Mouse (Mus musculus) limb, embryonic 12.5 days (tissue): Measurements from ENCODE around the gene Exoc3l4. TPM values are rescaled to one million over a fixed set of nuclear protein-coding genes. Genes with fewer than 3 reads are reported as not detected.

Source experiments
- ATAC-seq: fragments of 200-750 bp; cut with Nextera tagmentation; 2 replicates; pipeline ENCODE4 v1.8.0; 2017; ENCODE audit warnings: low read depth, moderate TSS enrichment; ENCODE audit not compliant: insufficient number of reproducible peaks, insufficient read depth, low FRiP score, low TSS enrichment
- H3K27ac ChIP-seq: fragments of 300-500 bp; sonication (generic); 2 replicates; pipeline ENCODE4 v1.5.1; 2016; ENCODE audit warnings: mild to moderate bottlenecking, moderate library complexity
- H3K27me3 ChIP-seq: fragments of 300-500 bp; sonication (generic); 2 replicates; pipeline ENCODE4 v1.6.1; 2016; ENCODE audit warnings: mild to moderate bottlenecking, moderate library complexity
- H3K36me3 ChIP-seq: fragments of 300-500 bp; sonication (generic); 2 replicates; pipeline ENCODE4 v1.6.1; 2016; ENCODE audit warnings: mild to moderate bottlenecking, moderate library complexity
- H3K4me1 ChIP-seq: fragments of 300-500 bp; sonication (generic); replicated peaks from 2 replicates; pipeline ENCODE4 v1.6.1; 2016
- H3K4me2 ChIP-seq: fragments of 300-500 bp; sonication (generic); 2 replicates; pipeline ENCODE4 v1.6.1; 2016; ENCODE audit warnings: mild to moderate bottlenecking, moderate library complexity
- H3K4me3 ChIP-seq: fragments of 300-500 bp; sonication (generic); replicated peaks from 2 replicates; pipeline ENCODE4 v1.5.1; 2016; ENCODE audit warnings: mild to moderate bottlenecking
- H3K9ac ChIP-seq: fragments of 300-500 bp; sonication (generic); replicated peaks from 2 replicates; pipeline ENCODE4 v1.6.1; 2016; ENCODE audit warnings: mild to moderate bottlenecking, moderate library complexity
- H3K9me3 ChIP-seq: fragments of 300-500 bp; sonication (generic); 2 replicates; pipeline ENCODE4 v1.6.1; 2016; ENCODE audit warnings: mild to moderate bottlenecking, moderate library complexity
- WGBS: fragments of 180-500 bp; shearing (Covaris S2); methylation state at CpG from one replicate; pipeline ENCODE4 v1.1.7; 2016; 5-methylcytosine and 5-hydroxymethylcytosine counted together
- polyA plus RNA-seq: library from polyadenylated mRNA; unstranded; fragments of >200 nt; fragmentation: Nextera tagmentation; extraction: Ambion mirVana; gene quantifications from 2 replicates; pipeline ENCODE4 v1.2.1, GENCODE M21; 2016

The Exoc3l4 gene
- polyA plus RNA-seq, 1 experiment from 2014 or later: 5.6 TPM

- Histone ChIP-seq H3K9ac (no peak overlapping the region), H3K4me2 (peak overlapping the region; percentile 62), H3K36me3 (no peaks in the 10 kb centered on the region), H3K4me3 (peak overlapping the region; percentile 38), H3K9me3 (no peaks in the 10 kb centered on the region), H3K27ac (peak overlapping the region; percentile 78), H3K27me3 (peaks cover 67% of the 10 kb centered on the region), H3K4me1 (peaks cover 36% of the 10 kb centered on the region)
- WGBS: 13% methylated on average over 12 of the region's 12 CpGs
- ATAC-seq: peak; percentile 10; the same call in 1 of the 2 replicates
Observed at GRCm38 (mm10) chr12:111412581-111413284, 4.1 kb upstream of the Exoc3l4 start.

GRCm38 (mm10) chr12:111413300-111413699, 3.5 kb upstream of the Exoc3l4 start:
- Histone ChIP-seq H3K4me3 (peak overlapping the region; percentile 38), H3K4me2 (peak overlapping the region; percentile 62), H3K4me1 (peaks cover 37% of the 10 kb centered on the region), H3K27me3 (peaks cover 67% of the 10 kb centered on the region), H3K36me3 (no peaks in the 10 kb centered on the region), H3K27ac (peak overlapping the region; percentile 78), H3K9ac (no peak overlapping the region), H3K9me3 (no peaks in the 10 kb centered on the region)
- peak; percentile 78 for ATAC-seq
- WGBS: 2% methylated on average over 21 of the region's 21 CpGs

- Histone ChIP-seq H3K36me3 (no peaks in the 10 kb centered on the region), H3K27ac (no peak overlapping the region), H3K9me3 (no peaks in the 10 kb centered on the region), H3K27me3 (peaks cover 91% of the 10 kb centered on the region), H3K4me3 (no peak overlapping the region), H3K4me1 (peaks cover 18% of the 10 kb centered on the region), H3K9ac (no peak overlapping the region), H3K4me2 (no peak overlapping the region)
- ATAC-seq: no peak
- WGBS: 67% methylated on average over 5 of the region's 5 CpGs
Observed at GRCm38 (mm10) chr12:111419918-111420317, 3.1 kb downstream of the Exoc3l4 start.

GRCm38 (mm10) chr12:111420946-111421709, 4.3 kb downstream of the Exoc3l4 start:
- no peak for ATAC-seq
- Histone ChIP-seq H3K27me3 (peaks cover 97% of the 10 kb centered on the region), H3K9me3 (no peaks in the 10 kb centered on the region), H3K4me1 (peaks cover 26% of the 10 kb centered on the region), H3K4me3 (no peak overlapping the region), H3K27ac (no peak overlapping the region), H3K9ac (no peak overlapping the region), H3K4me2 (no peak overlapping the region), H3K36me3 (no peaks in the 10 kb centered on the region)
- 56% methylated on average over 7 of the region's 7 CpGs for WGBS

- no peaks in the 10 kb centered on the region for H3K36me3 ChIP-seq
- peaks cover 14% of the 10 kb centered on the region for H3K4me1 ChIP-seq
- no peak overlapping the region; the same call in 1 of the 2 replicates for H3K4me3 ChIP-seq
- H3K9ac ChIP-seq: no peak overlapping the region
- ATAC-seq: no peak
- no peak overlapping the region; the same call in 1 of the 2 replicates for H3K4me2 ChIP-seq
- H3K9me3 ChIP-seq: no peaks in the 10 kb centered on the region
- peaks cover 98% of the 10 kb centered on the region for H3K27me3 ChIP-seq
- WGBS: 29% methylated on average over 5 of the region's 5 CpGs
- H3K27ac ChIP-seq: no peak overlapping the region
Observed at GRCm38 (mm10) chr12:111422852-111423251, 6.0 kb downstream of the Exoc3l4 start.

- 4% methylated on average over 43 of the region's 43 CpGs for WGBS
- Histone ChIP-seq H3K9me3 (no peaks in the 10 kb centered on the region), H3K27me3 (peaks cover 98% of the 10 kb centered on the region), H3K4me1 (peaks cover 21% of the 10 kb centered on the region), H3K36me3 (no peaks in the 10 kb centered on the region), H3K27ac (no peak overlapping the region), H3K9ac (peak overlapping the region; percentile 37; the same call in 1 of the 2 replicates), H3K4me3 (peak overlapping the region; percentile 37), H3K4me2 (peak overlapping the region; percentile 59)
- no peak for ATAC-seq
Observed at GRCm38 (mm10) chr12:111423570-111424129, 6.8 kb downstream of the Exoc3l4 start.

GRCm38 (mm10) chr12:111424547-111424946, 7.7 kb downstream of the Exoc3l4 start:
- Histone ChIP-seq H3K27ac (no peak overlapping the region), H3K4me3 (no peak overlapping the region), H3K4me2 (no peak overlapping the region), H3K4me1 (peaks cover 28% of the 10 kb centered on the region), H3K9ac (no peak overlapping the region), H3K9me3 (no peaks in the 10 kb centered on the region), H3K27me3 (peaks cover 98% of the 10 kb centered on the region), H3K36me3 (no peaks in the 10 kb centered on the region)
- 13% methylated on average over 9 of the region's 9 CpGs for WGBS
- ATAC-seq: no peak

- no peak for ATAC-seq
Observed at GRCm38 (mm10) chr12:111425258-111425657, 8.4 kb downstream of the Exoc3l4 start.

GRCm38 (mm10) chr12:111425789-111426460, 9.1 kb downstream of the Exoc3l4 start:
- 20% methylated on average over 29 of the region's 29 CpGs for WGBS
- Histone ChIP-seq H3K36me3 (no peaks in the 10 kb centered on the region), H3K4me3 (no peak overlapping the region), H3K27me3 (peaks cover 99% of the 10 kb centered on the region), H3K9ac (no peak overlapping the region), H3K4me2 (no peak overlapping the region), H3K4me1 (peaks cover 41% of the 10 kb centered on the region), H3K27ac (no peak overlapping the region), H3K9me3 (no peaks in the 10 kb centered on the region)
- peak; percentile 22; the same call in 1 of the 2 replicates for ATAC-seq

More at GRCm38 (mm10) chr12:111425258-111425657, 8.4 kb downstream of the Exoc3l4 start:
- 5% methylated on average over 15 of the region's 15 CpGs for WGBS
- no peak overlapping the region for H3K9ac ChIP-seq
- H3K27ac ChIP-seq: no peak overlapping the region
- H3K9me3 ChIP-seq: no peaks in the 10 kb centered on the region
- H3K4me2 ChIP-seq: 0 out of 2 replicates have a peak overlapping the region, but pooled peaks have one; percentile 27
- H3K27me3 ChIP-seq: peaks cover 98% of the 10 kb centered on the region
- H3K4me3 ChIP-seq: no peak overlapping the region
- H3K36me3 ChIP-seq: no peaks in the 10 kb centered on the region
- H3K4me1 ChIP-seq: peaks cover 35% of the 10 kb centered on the region

GRCm38 (mm10) chr12:111427438-111428113, 10.8 kb downstream of the Exoc3l4 start:
- no peak overlapping the region for H3K9ac ChIP-seq
- no peak overlapping the region for H3K27ac ChIP-seq
- WGBS: 44% methylated on average over 12 of the region's 12 CpGs
- no peak for ATAC-seq
- peaks cover 99% of the 10 kb centered on the region for H3K27me3 ChIP-seq
- peaks cover 44% of the 10 kb centered on the region for H3K4me1 ChIP-seq
- no peak overlapping the region for H3K4me3 ChIP-seq
- no peaks in the 10 kb centered on the region for H3K36me3 ChIP-seq
- H3K4me2 ChIP-seq: no peak overlapping the region
- no peaks in the 10 kb centered on the region for H3K9me3 ChIP-seq
